Mouse (Mus musculus) liver, embryonic 14.5 days (tissue): ENCODE data around the gene Rap2b. TPM values are rescaled to one million over a fixed set of nuclear protein-coding genes. Genes with fewer than 3 reads are reported as not detected.
A peak's percentile ranks its signal among the peaks of the same experiment; 100 is the strongest.

Experiments used
- ATAC-seq: fragments of 200-750 bp; cut with Nextera tagmentation; 2 replicates; pipeline ENCODE4 v1.8.0; 2017; ENCODE audit warnings: moderate number of reproducible peaks, mild to moderate bottlenecking, moderate library complexity; ENCODE audit not compliant: insufficient read depth
- DNase-seq, 3 experiments: peaks; one replicate each; pipeline ENCODE4 v3.0.0-alpha.2; 2012 to 2013; ENCODE audit warnings: low read depth in 3 of 3, low spot score in 3 of 3
- H3K27ac ChIP-seq: fragments of 300-500 bp; sonication (generic); 2 replicates; pipeline ENCODE4 v1.5.1; 2014; ENCODE audit warnings: moderate library complexity, mild to moderate bottlenecking, control low read depth, inconsistent platforms
- H3K27me3 ChIP-seq: fragments of 300-500 bp; sonication (generic); 2 replicates; pipeline ENCODE4 v1.6.1; 2014; ENCODE audit warnings: mild to moderate bottlenecking, low read length, moderate library complexity; ENCODE audit not compliant: control insufficient read depth, insufficient read depth
- H3K36me3 ChIP-seq: fragments of 300-500 bp; sonication (generic); replicated peaks from 2 replicates; pipeline ENCODE4 v1.6.1; 2014; ENCODE audit warnings: low read depth; ENCODE audit not compliant: control insufficient read depth, insufficient read depth
- H3K4me1 ChIP-seq, 2 experiments: fragments of 200-500 bp in 1 of 2; fragments of 300-500 bp in 1 of 2; sonication (generic) in 1 of 2; replicated peaks; 2 replicates each; pipeline ENCODE4 v1.6.1; 2012 to 2014; ENCODE audit warnings: antibody characterized with exemption in 1 of 2, inconsistent platforms in 1 of 2, low read length in 1 of 2; ENCODE audit not compliant: control insufficient read depth in 2 of 2, insufficient read depth in 2 of 2
- H3K4me2 ChIP-seq: fragments of 300-500 bp; sonication (generic); 2 replicates; pipeline ENCODE4 v1.6.1; 2014; ENCODE audit warnings: low read depth, mild to moderate bottlenecking, control low read depth, moderate library complexity
- H3K4me3 ChIP-seq, 2 experiments: fragments of 200-500 bp in 1 of 2; fragments of 300-500 bp in 1 of 2; sonication (generic) in 1 of 2; 2 replicates each; pipeline ENCODE4 v1.5.1; 2012 to 2014; ENCODE audit warnings: low read depth in 2 of 2, low read length in 2 of 2, mild to moderate bottlenecking in 2 of 2, control low read depth in 1 of 2, inconsistent platforms in 1 of 2, moderate library complexity in 1 of 2; ENCODE audit not compliant: insufficient read depth in 1 of 2
- H3K9ac ChIP-seq: fragments of 300-500 bp; sonication (generic); replicated peaks from 2 replicates; pipeline ENCODE4 v1.6.1; 2014; ENCODE audit warnings: mild to moderate bottlenecking, control low read depth, moderate library complexity
- H3K9me3 ChIP-seq: fragments of 300-500 bp; sonication (generic); 2 replicates; pipeline ENCODE4 v1.6.1; 2016; ENCODE audit warnings: low read length, mixed read lengths; ENCODE audit not compliant: control insufficient read depth
- CTCF ChIP-seq: IDR thresholded peaks from 2 replicates; pipeline ENCODE4 v1.5.1; 2016; ENCODE audit warnings: antibody characterized with exemption, low read depth, control low read depth
- EP300 ChIP-seq: IDR thresholded peaks from 2 replicates; pipeline ENCODE4 v1.6.1; 2016; ENCODE audit warnings: antibody characterized with exemption, low read depth
- WGBS: fragments of 180-500 bp; shearing (Covaris S2); extraction: QIAGEN DNeasy Blood & Tissue Kit; methylation state at CpG from one replicate; pipeline ENCODE4 v1.1.7; 2014; ENCODE audit not compliant: insufficient replicate concordance; 5-methylcytosine and 5-hydroxymethylcytosine counted together
- polyA plus RNA-seq, 2 experiments: library from polyadenylated mRNA; depleted of rRNA in 1 of 2; stranded (reverse) in 1 of 2; unstranded in 1 of 2; fragments of >200 nt; fragmentation: Nextera tagmentation in 1 of 2; extraction: Ambion mirVana in 1 of 2; gene quantifications; 2 replicates each; pipeline versions ENCODE4 v1.2.1 to v1.2.3; 2012 to 2014

The Rap2b gene
- polyA plus RNA-seq, 2 experiments, result 1.6 to 2.7 TPM

DNA sequence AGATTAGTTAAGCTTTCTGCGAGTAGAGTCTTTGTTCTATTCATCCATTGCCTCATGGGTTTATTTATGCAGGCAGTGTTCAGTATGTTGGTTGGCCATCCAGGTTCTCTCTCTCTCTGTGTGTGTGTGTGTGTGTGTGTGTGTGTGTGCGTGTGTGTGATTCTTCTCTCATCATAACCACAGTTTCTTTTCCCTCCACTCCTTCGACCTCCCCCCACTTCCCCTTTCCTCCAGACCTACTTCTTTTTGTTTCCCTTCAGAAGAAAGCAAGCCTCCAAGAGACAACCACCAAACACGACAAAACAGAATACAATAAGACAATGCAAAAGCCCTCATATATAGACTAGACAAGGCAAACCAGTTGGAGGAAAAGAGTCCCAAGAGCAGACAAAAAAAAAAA is 45.5 kb downstream of the Rap2b start:
- TF ChIP-seq CTCF (no peak), EP300 (no peak)
- 31% methylated on average over 4 of the region's 4 CpGs for WGBS
- Histone ChIP-seq H3K4me2 (no peak overlapping the region), H3K36me3 (no peaks in the 10 kb centered on the region), H3K27ac (no peak overlapping the region), H3K9me3 (no peaks in the 10 kb centered on the region), H3K27me3 (no peaks in the 10 kb centered on the region), H3K4me3 (no peak overlapping the region), H3K9ac (no peak overlapping the region), H3K4me1 (peaks cover 0 to 3% of the 10 kb centered on the region in 2 experiments; a peak in 2 of 4 replicates)
- ATAC-seq (no peak), DNase-seq (no peak)

DNA sequence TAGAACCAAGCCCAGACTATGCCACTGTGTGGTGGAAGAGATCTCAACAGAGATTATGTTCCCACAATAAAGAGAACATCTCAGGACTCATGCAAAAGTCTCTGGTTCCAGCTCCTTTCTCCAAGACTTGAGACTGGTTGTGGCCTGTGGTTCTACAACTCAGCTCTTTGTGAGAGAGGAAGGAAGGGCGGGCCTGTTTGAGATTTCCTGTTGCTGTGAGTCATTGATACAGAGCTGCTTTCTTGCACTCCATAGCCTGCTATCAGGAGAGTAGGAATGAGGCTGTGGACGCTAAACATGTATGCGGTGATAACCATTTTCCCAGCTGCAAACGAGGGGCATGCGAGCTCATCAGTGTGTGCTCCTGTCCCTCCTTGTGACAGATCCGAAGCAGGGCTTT is 48.2 kb downstream of the Rap2b start:
- DNase-seq, result peak; percentile 3 to 12 (median 4)
- ATAC-seq, result peak; percentile 68
- peaks cover 0 to 3% of the 10 kb centered on the region in 2 experiments; a peak in 2 of 4 replicates for H3K4me1 ChIP-seq

DNA sequence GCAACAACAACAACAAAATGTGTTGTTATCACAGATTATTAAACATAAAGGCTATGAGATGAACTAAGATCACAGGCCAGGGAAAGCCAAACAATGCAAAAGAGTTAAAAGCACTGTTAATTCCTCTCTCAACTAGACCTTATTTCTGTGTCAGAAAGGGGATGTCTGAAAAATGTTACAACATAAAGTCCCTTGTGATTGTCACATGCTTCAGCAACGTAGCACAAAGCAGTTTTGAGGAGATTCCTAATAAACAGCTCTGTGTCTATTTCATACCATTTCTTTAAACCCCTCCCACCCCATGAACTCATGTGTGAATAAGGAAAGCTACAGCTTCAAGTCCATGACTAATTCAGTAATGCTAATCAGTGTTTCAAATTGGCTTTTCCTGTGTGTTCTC is 54.4 kb downstream of the Rap2b start:
- no peak for ATAC-seq
- no peaks in the 10 kb centered on the region for H3K36me3 ChIP-seq
- no peaks in the 10 kb centered on the region for H3K4me1 ChIP-seq
- no peaks in the 10 kb centered on the region for H3K27me3 ChIP-seq
- no peak overlapping the region for H3K4me2 ChIP-seq
- 63% methylated on average over 1 of the region's 1 CpGs for WGBS
- H3K9me3 ChIP-seq, result no peaks in the 10 kb centered on the region
- TF ChIP-seq CTCF, result no peak
- TF ChIP-seq EP300, result no peak
- DNase-seq, result no peak
- H3K27ac ChIP-seq, result no peak overlapping the region
- no peak overlapping the region for H3K4me3 ChIP-seq
- no peak overlapping the region for H3K9ac ChIP-seq

More for the DNA sequence above, 48.2 kb downstream of the Rap2b start:
- Histone ChIP-seq H3K36me3 (no peaks in the 10 kb centered on the region), H3K4me2 (no peak overlapping the region), H3K4me3 (no peak overlapping the region), H3K9ac (no peak overlapping the region), H3K27me3 (no peaks in the 10 kb centered on the region), H3K27ac (no peak overlapping the region), H3K9me3 (no peaks in the 10 kb centered on the region)
- WGBS, result 3% methylated on average over 6 of the region's 6 CpGs
- TF ChIP-seq EP300 (no peak), CTCF (no peak)

Other genes starting within 250 kb of the Rap2b start
- 0.03 and 0.04 TPM in 2 replicates for gene B430305J03Rik, start 4.3 kb downstream of the Rap2b start, polyA plus RNA-seq (2012; rRNA removed)
- not detected in 2 replicates for gene B430305J03Rik, start 4.3 kb downstream of the Rap2b start, polyA plus RNA-seq (2014; fragmentation: Nextera tagmentation; extraction: Ambion mirVana)